Mouse (Mus musculus) liver, postnatal 0 days (tissue): Measurements from ENCODE around the gene Cenpa. TPM values are rescaled to one million over a fixed set of nuclear protein-coding genes. Genes with fewer than 3 reads are reported as not detected.

Experiments
- ATAC-seq: fragments of 200-750 bp; cut with Nextera tagmentation; 2 replicates; pipeline ENCODE4 v1.8.0; 2017; ENCODE audit warnings: mild to moderate bottlenecking, moderate library complexity
- DNase-seq: peaks from one replicate; pipeline ENCODE4 v3.0.0-alpha.2; 2016
- H3K27ac ChIP-seq: fragments of 300-500 bp; sonication (generic); 2 replicates; pipeline ENCODE4 v1.5.1; 2014; ENCODE audit warnings: antibody characterized with exemption, moderate library complexity, mild to moderate bottlenecking, low read depth
- H3K27me3 ChIP-seq: fragments of 300-500 bp; sonication (generic); 2 replicates; pipeline ENCODE4 v1.6.1; 2014; ENCODE audit warnings: low read length, control low read depth, mixed read lengths; ENCODE audit not compliant: insufficient read depth
- H3K36me3 ChIP-seq: fragments of 300-500 bp; sonication (generic); replicated peaks from 2 replicates; pipeline ENCODE4 v1.6.1; 2014; ENCODE audit warnings: mild to moderate bottlenecking, control low read depth, low read length, moderate library complexity, mixed read lengths; ENCODE audit not compliant: insufficient read depth
- H3K4me1 ChIP-seq: fragments of 300-500 bp; sonication (generic); 2 replicates; pipeline ENCODE4 v1.6.1; 2014; ENCODE audit warnings: antibody characterized with exemption, mild to moderate bottlenecking, control low read depth; ENCODE audit not compliant: insufficient read depth
- H3K4me2 ChIP-seq: fragments of 300-500 bp; sonication (generic); 2 replicates; pipeline ENCODE4 v1.6.1; 2014; ENCODE audit warnings: low read depth, mild to moderate bottlenecking, low read length, moderate library complexity, mixed read lengths
- H3K4me3 ChIP-seq: fragments of 300-500 bp; sonication (generic); 2 replicates; pipeline ENCODE4 v1.5.1; 2014; ENCODE audit warnings: low read depth, low read length
- H3K9ac ChIP-seq: fragments of 300-500 bp; sonication (generic); replicated peaks from 2 replicates; pipeline ENCODE4 v1.6.1; 2014; ENCODE audit warnings: mild to moderate bottlenecking, moderate library complexity
- H3K9me3 ChIP-seq: fragments of 300-500 bp; sonication (generic); 2 replicates; pipeline ENCODE4 v1.6.1; 2016; ENCODE audit warnings: mild to moderate bottlenecking, control low read depth, low read length, mixed read lengths
- CTCF ChIP-seq: sonication (generic); IDR thresholded peaks from 2 replicates; pipeline ENCODE4 v1.5.1; 2016; ENCODE audit warnings: antibody characterized with exemption, low read depth
- EP300 ChIP-seq: IDR thresholded peaks from 2 replicates; pipeline ENCODE4 v1.6.1; 2016; ENCODE audit warnings: antibody characterized with exemption, low read depth, mild to moderate bottlenecking
- WGBS: fragments of 180-500 bp; shearing (Covaris S2); extraction: QIAGEN DNeasy Blood & Tissue Kit; methylation state at CpG from one replicate; pipeline ENCODE4 v1.1.7; 2014; ENCODE audit not compliant: insufficient replicate concordance; 5-methylcytosine and 5-hydroxymethylcytosine counted together
- polyA plus RNA-seq: library from polyadenylated mRNA; unstranded; fragments of >200 nt; fragmentation: Nextera tagmentation; extraction: Ambion mirVana; gene quantifications from 2 replicates; pipeline ENCODE4 v1.2.1, GENCODE M21; 2015

Gene Cenpa
- polyA plus RNA-seq, 1 experiment from 2014 or later: 145 TPM

- Histone ChIP-seq H3K27me3 (peaks cover 64% of the 10 kb centered on the region), H3K4me2 (peak overlapping the region; percentile 82), H3K9me3 (no peaks in the 10 kb centered on the region), H3K9ac (no peak overlapping the region), H3K4me1 (peaks cover 20% of the 10 kb centered on the region), H3K36me3 (no peaks in the 10 kb centered on the region), H3K4me3 (peak overlapping the region; percentile 48), H3K27ac (no peak overlapping the region)
- DNase-seq (no peak), ATAC-seq (0 out of 2 replicates have a peak, but pooled peaks have one; percentile 16)
- TF ChIP-seq EP300 (no peak), CTCF (no peak)
- 1% methylated on average over 14 of the region's 14 CpGs for WGBS
Observed at GRCm38 (mm10) chr5:30712002-30712390, 45.4 kb downstream of the Cenpa start.

- WGBS: 2% methylated on average over 43 of the region's 43 CpGs
- H3K36me3 ChIP-seq: no peaks in the 10 kb centered on the region
- H3K4me1 ChIP-seq: peaks cover 20% of the 10 kb centered on the region
- DNase-seq (no peak), ATAC-seq (no peak)
- peak overlapping the region; percentile 82 for H3K4me2 ChIP-seq
- no peak overlapping the region for H3K9ac ChIP-seq
- peaks cover 64% of the 10 kb centered on the region for H3K27me3 ChIP-seq
- TF ChIP-seq EP300: no peak
- no peak for TF ChIP-seq CTCF
- H3K9me3 ChIP-seq: no peaks in the 10 kb centered on the region
- no peak overlapping the region for H3K27ac ChIP-seq
- peak overlapping the region; percentile 48; the same call in 1 of the 2 replicates for H3K4me3 ChIP-seq
Observed at GRCm38 (mm10) chr5:30712441-30713298, 46.1 kb downstream of the Cenpa start.

GRCm38 (mm10) chr5:30713299-30713675, 46.7 kb downstream of the Cenpa start:
- Histone ChIP-seq H3K36me3 (no peaks in the 10 kb centered on the region), H3K4me1 (peaks cover 20% of the 10 kb centered on the region), H3K27me3 (peaks cover 64% of the 10 kb centered on the region), H3K9me3 (no peaks in the 10 kb centered on the region), H3K4me3 (no peak overlapping the region), H3K9ac (no peak overlapping the region), H3K4me2 (0 out of 2 replicates have a peak overlapping the region, but pooled peaks have one; percentile 22), H3K27ac (no peak overlapping the region)
- DNase-seq (no peak), ATAC-seq (no peak)
- 1% methylated on average over 20 of the region's 20 CpGs for WGBS
- TF ChIP-seq EP300 (no peak), CTCF (no peak)

DNA sequence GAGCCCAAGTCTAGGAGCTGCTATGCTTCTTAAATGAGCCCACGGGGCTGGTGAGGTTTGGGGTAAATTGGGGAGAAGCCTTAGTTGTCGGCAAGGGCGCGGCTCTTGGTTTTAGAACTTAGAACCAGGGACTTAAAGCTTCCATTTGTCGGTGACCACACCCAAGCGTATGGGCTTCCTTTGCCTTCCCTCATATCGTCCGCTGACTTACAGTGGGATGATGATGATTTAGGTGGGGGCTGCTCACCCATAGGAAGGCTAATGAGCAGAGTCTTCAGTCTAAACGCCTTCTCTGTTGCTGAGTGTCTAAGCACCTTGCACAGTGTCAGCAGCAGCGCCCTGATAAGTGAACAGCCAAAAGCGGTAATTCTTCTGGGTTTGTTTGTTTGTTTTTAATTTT, 47.1 kb downstream of the Cenpa start:
- Histone ChIP-seq H3K9me3 (no peaks in the 10 kb centered on the region), H3K27me3 (peaks cover 64% of the 10 kb centered on the region), H3K4me2 (0 out of 2 replicates have a peak overlapping the region, but pooled peaks have one; percentile 1), H3K27ac (no peak overlapping the region), H3K4me3 (no peak overlapping the region), H3K4me1 (peaks cover 20% of the 10 kb centered on the region), H3K36me3 (no peaks in the 10 kb centered on the region), H3K9ac (no peak overlapping the region)
- 24% methylated on average over 11 of the region's 11 CpGs for WGBS
- ATAC-seq (no peak), DNase-seq (no peak)
- TF ChIP-seq EP300 (no peak), CTCF (no peak)

DNA sequence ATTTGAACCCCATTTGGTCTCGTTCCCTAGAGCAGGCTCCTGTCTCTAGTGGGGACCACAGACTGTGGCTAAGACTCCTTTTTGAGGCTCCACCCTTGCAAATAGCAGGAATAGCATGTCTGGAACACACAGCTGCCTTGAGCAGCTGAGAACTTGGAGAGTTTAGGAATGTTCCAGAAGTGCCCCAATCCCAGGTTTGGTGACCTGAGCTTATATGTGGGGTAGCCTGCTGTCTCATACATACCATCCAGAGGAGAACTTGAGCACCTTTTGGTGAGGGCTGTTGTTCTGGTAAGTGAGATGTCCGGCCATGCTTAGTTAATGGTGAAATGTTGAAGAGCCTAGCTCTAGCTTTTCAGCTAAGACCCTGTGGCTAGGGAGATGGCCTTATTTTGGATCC, 49.7 kb downstream of the Cenpa start:
- no peaks in the 10 kb centered on the region for H3K36me3 ChIP-seq
- TF ChIP-seq CTCF (no peak), EP300 (no peak)

DNA sequence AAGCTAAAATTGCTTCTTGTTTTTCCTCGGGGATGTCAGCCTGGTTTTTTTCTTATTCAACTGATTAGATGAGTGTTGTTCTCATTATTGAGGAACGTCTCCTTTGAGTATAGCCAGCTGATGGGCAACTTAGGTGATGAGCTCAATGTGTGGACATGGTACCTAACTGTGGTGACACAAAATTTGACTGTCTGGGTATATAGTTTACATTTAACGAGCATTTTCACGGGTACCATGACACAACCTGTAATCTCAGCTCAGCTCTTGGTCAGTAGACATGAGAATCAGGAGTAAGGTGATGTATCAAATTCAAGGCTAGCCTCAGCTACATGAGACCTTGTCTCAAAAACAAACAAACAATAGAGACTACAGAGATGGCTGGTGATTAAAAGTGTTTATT, 50.9 kb downstream of the Cenpa start:
- no peak overlapping the region for H3K4me2 ChIP-seq
- WGBS: 73% methylated on average over 4 of the region's 4 CpGs
- H3K27me3 ChIP-seq: peaks cover 36% of the 10 kb centered on the region
- H3K4me1 ChIP-seq: peaks cover 10% of the 10 kb centered on the region
- H3K9me3 ChIP-seq: no peaks in the 10 kb centered on the region
- no peak for TF ChIP-seq CTCF
- TF ChIP-seq EP300: no peak
- H3K27ac ChIP-seq: no peak overlapping the region
- no peak overlapping the region for H3K4me3 ChIP-seq
- no peaks in the 10 kb centered on the region for H3K36me3 ChIP-seq
- no peak for DNase-seq
- ATAC-seq: no peak
- no peak overlapping the region for H3K9ac ChIP-seq

More for the DNA sequence above, 49.7 kb downstream of the Cenpa start:
- Histone ChIP-seq H3K27ac (no peak overlapping the region), H3K27me3 (peaks cover 48% of the 10 kb centered on the region), H3K9ac (no peak overlapping the region), H3K9me3 (no peaks in the 10 kb centered on the region), H3K4me3 (no peak overlapping the region), H3K4me1 (peaks cover 17% of the 10 kb centered on the region), H3K4me2 (no peak overlapping the region)
- no peak for ATAC-seq
- WGBS: 62% methylated on average over 2 of the region's 2 CpGs
- no peak for DNase-seq
